Mouse (Mus musculus) ES-Bruce4 (cell line): ENCODE data around the gene Cblb. TPM values are rescaled to one million over a fixed set of nuclear protein-coding genes. Genes with fewer than 3 reads are reported as not detected.

ENCODE experiments used
- H3K27ac ChIP-seq: 2 replicates; pipeline ENCODE4 v1.5.1; 2012; ENCODE audit warnings: low read length, inconsistent platforms; ENCODE audit not compliant: insufficient read depth
- H3K27me3 ChIP-seq: 2 replicates; pipeline ENCODE4 v1.6.1; 2012; ENCODE audit warnings: mild to moderate bottlenecking, low read length, inconsistent platforms; ENCODE audit not compliant: control insufficient read depth, poor library complexity, insufficient read depth, severe bottlenecking
- H3K36me3 ChIP-seq: 2 replicates; pipeline ENCODE4 v1.6.1; 2012; ENCODE audit warnings: inconsistent platforms, mild to moderate bottlenecking, low read length, moderate library complexity; ENCODE audit not compliant: control insufficient read depth, poor library complexity, insufficient read depth, severe bottlenecking
- H3K4me1 ChIP-seq: one replicate; pipeline ENCODE4 v1.8.1; 2011; ENCODE audit warnings: low read length; ENCODE audit not compliant: control insufficient read depth, insufficient read depth
- H3K4me3 ChIP-seq: 2 replicates; pipeline ENCODE4 v1.5.1; 2011; ENCODE audit warnings: low read depth, mild to moderate bottlenecking, low read length
- H3K9ac ChIP-seq: 2 replicates; pipeline ENCODE4 v1.6.1; 2012; ENCODE audit warnings: low read depth, mild to moderate bottlenecking, inconsistent platforms; ENCODE audit not compliant: poor library complexity, severe bottlenecking
- H3K9me3 ChIP-seq: replicated peaks from 2 replicates; pipeline ENCODE4 v1.6.1; 2012; ENCODE audit warnings: mild to moderate bottlenecking, low read length, inconsistent platforms; ENCODE audit not compliant: control insufficient read depth, poor library complexity, insufficient read depth, severe bottlenecking
- CTCF ChIP-seq: IDR thresholded peaks from one replicate; pipeline ENCODE4 v1.8.1; 2011; ENCODE audit warnings: low read depth, low read length
- EP300 ChIP-seq: IDR thresholded peaks from 2 replicates; pipeline ENCODE4 v1.6.1; 2011; ENCODE audit warnings: low read depth, low read length; ENCODE audit not compliant: insufficient read depth
- POLR2A ChIP-seq: IDR thresholded peaks from one replicate; pipeline ENCODE4 v1.8.1; 2011; ENCODE audit warnings: low read length; ENCODE audit not compliant: insufficient read depth
- polyA plus RNA-seq: library from polyadenylated mRNA; stranded (reverse); fragments of >200 nt; gene quantifications from 2 replicates; pipeline ENCODE4 v1.2.4, GENCODE M21; 2011; ENCODE audit warnings: low read depth; ENCODE audit not compliant: missing spikeins, insufficient read depth, insufficient read length

Cblb gene
- polyA plus RNA-seq, 1 experiment: 21.1 TPM

GRCm38 (mm10) chr16:52149135-52149769, 118.2 kb downstream of the Cblb start:
- H3K4me1 ChIP-seq: no peaks in the 10 kb centered on the region
- H3K27ac ChIP-seq: no peak overlapping the region
- no peaks in the 10 kb centered on the region for H3K36me3 ChIP-seq
- no peak overlapping the region for H3K9ac ChIP-seq
- no peaks in the 10 kb centered on the region for H3K9me3 ChIP-seq
- no peak for TF ChIP-seq POLR2A
- TF ChIP-seq CTCF: no peak
- no peak for TF ChIP-seq EP300
- no peak overlapping the region for H3K4me3 ChIP-seq
- H3K27me3 ChIP-seq: no peaks in the 10 kb centered on the region

- Histone ChIP-seq H3K27ac (no peak overlapping the region), H3K9me3 (no peaks in the 10 kb centered on the region), H3K4me1 (no peaks in the 10 kb centered on the region), H3K36me3 (no peaks in the 10 kb centered on the region), H3K27me3 (no peaks in the 10 kb centered on the region), H3K4me3 (no peak overlapping the region), H3K9ac (no peak overlapping the region)
- TF ChIP-seq CTCF: no peak
- no peak for TF ChIP-seq EP300
Measured at GRCm38 (mm10) chr16:52155030-52155696, 124.1 kb downstream of the Cblb start.

- Histone ChIP-seq H3K36me3 (no peaks in the 10 kb centered on the region), H3K9ac (no peak overlapping the region), H3K27ac (no peak overlapping the region), H3K27me3 (no peaks in the 10 kb centered on the region), H3K4me1 (no peaks in the 10 kb centered on the region), H3K4me3 (no peak overlapping the region), H3K9me3 (no peaks in the 10 kb centered on the region)
- TF ChIP-seq POLR2A (no peak), EP300 (no peak), CTCF (no peak)
Measured at GRCm38 (mm10) chr16:52159958-52160504, 129.0 kb downstream of the Cblb start.

- Histone ChIP-seq H3K9me3 (no peaks in the 10 kb centered on the region), H3K4me3 (no peak overlapping the region), H3K27ac (no peak overlapping the region), H3K27me3 (no peaks in the 10 kb centered on the region), H3K9ac (no peak overlapping the region), H3K4me1 (no peaks in the 10 kb centered on the region), H3K36me3 (no peaks in the 10 kb centered on the region)
- TF ChIP-seq EP300: no peak
- TF ChIP-seq CTCF: no peak
- TF ChIP-seq POLR2A: no peak
Measured at GRCm38 (mm10) chr16:52164246-52164645, 133.2 kb downstream of the Cblb start.

GRCm38 (mm10) chr16:52173253-52173652, 142.2 kb downstream of the Cblb start:
- TF ChIP-seq EP300 (no peak), CTCF (no peak), POLR2A (no peak)
- Histone ChIP-seq H3K4me1 (no peaks in the 10 kb centered on the region), H3K4me3 (no peak overlapping the region), H3K36me3 (no peaks in the 10 kb centered on the region), H3K27ac (no peak overlapping the region), H3K9ac (no peak overlapping the region), H3K9me3 (no peaks in the 10 kb centered on the region), H3K27me3 (no peaks in the 10 kb centered on the region)

- H3K9ac ChIP-seq: no peak overlapping the region
- H3K4me3 ChIP-seq: no peak overlapping the region
- H3K27me3 ChIP-seq: no peaks in the 10 kb centered on the region
- TF ChIP-seq EP300 (no peak), POLR2A (no peak), CTCF (no peak)
- no peaks in the 10 kb centered on the region for H3K4me1 ChIP-seq
- H3K27ac ChIP-seq: no peak overlapping the region
- H3K9me3 ChIP-seq: no peaks in the 10 kb centered on the region
- H3K36me3 ChIP-seq: no peaks in the 10 kb centered on the region
Measured at GRCm38 (mm10) chr16:52179839-52180238, 148.8 kb downstream of the Cblb start.
